Mouse (Mus musculus) forebrain, embryonic 12.5 days (tissue): Measurements from ENCODE around the gene Gde1. TPM values are rescaled to one million over a fixed set of nuclear protein-coding genes. Genes with fewer than 3 reads are reported as not detected.

Experiments
- ATAC-seq: fragments of 200-750 bp; cut with Nextera tagmentation; 2 replicates; pipeline ENCODE4 v1.8.0; 2017; ENCODE audit warnings: moderate TSS enrichment; ENCODE audit not compliant: low FRiP score
- H3K27ac ChIP-seq: fragments of 300-500 bp; sonication (generic); 2 replicates; pipeline ENCODE4 v1.5.1; 2016; ENCODE audit warnings: mild to moderate bottlenecking
- H3K27me3 ChIP-seq: fragments of 300-500 bp; sonication (generic); 2 replicates; pipeline ENCODE4 v1.6.1; 2016; ENCODE audit warnings: mild to moderate bottlenecking
- H3K36me3 ChIP-seq: fragments of 300-500 bp; sonication (generic); replicated peaks from 2 replicates; pipeline ENCODE4 v1.6.1; 2016; ENCODE audit warnings: mild to moderate bottlenecking
- H3K4me1 ChIP-seq: fragments of 300-500 bp; sonication (generic); 2 replicates; pipeline ENCODE4 v1.6.1; 2016
- H3K4me2 ChIP-seq: fragments of 300-500 bp; sonication (generic); 2 replicates; pipeline ENCODE4 v1.6.1; 2016; ENCODE audit warnings: mild to moderate bottlenecking, moderate library complexity
- H3K4me3 ChIP-seq: fragments of 300-500 bp; sonication (generic); replicated peaks from 2 replicates; pipeline ENCODE4 v1.5.1; 2016; ENCODE audit warnings: mild to moderate bottlenecking
- H3K9ac ChIP-seq: fragments of 300-500 bp; sonication (generic); 2 replicates; pipeline ENCODE4 v1.6.1; 2016; ENCODE audit warnings: mild to moderate bottlenecking
- H3K9me3 ChIP-seq: fragments of 300-500 bp; sonication (generic); 2 replicates; pipeline ENCODE4 v1.6.1; 2016
- WGBS: fragments of 180-500 bp; shearing (Covaris S2); methylation state at CpG from one replicate; pipeline ENCODE4 v1.1.7; 2016; 5-methylcytosine and 5-hydroxymethylcytosine counted together
- polyA plus RNA-seq: library from polyadenylated mRNA; unstranded; fragments of >200 nt; fragmentation: Nextera tagmentation; extraction: Ambion mirVana; gene quantifications from 2 replicates; pipeline ENCODE4 v1.2.1, GENCODE M21; 2016

Gde1 gene
- 96.5 and 98.5 TPM in 2 replicates for polyA plus RNA-seq

DNA sequence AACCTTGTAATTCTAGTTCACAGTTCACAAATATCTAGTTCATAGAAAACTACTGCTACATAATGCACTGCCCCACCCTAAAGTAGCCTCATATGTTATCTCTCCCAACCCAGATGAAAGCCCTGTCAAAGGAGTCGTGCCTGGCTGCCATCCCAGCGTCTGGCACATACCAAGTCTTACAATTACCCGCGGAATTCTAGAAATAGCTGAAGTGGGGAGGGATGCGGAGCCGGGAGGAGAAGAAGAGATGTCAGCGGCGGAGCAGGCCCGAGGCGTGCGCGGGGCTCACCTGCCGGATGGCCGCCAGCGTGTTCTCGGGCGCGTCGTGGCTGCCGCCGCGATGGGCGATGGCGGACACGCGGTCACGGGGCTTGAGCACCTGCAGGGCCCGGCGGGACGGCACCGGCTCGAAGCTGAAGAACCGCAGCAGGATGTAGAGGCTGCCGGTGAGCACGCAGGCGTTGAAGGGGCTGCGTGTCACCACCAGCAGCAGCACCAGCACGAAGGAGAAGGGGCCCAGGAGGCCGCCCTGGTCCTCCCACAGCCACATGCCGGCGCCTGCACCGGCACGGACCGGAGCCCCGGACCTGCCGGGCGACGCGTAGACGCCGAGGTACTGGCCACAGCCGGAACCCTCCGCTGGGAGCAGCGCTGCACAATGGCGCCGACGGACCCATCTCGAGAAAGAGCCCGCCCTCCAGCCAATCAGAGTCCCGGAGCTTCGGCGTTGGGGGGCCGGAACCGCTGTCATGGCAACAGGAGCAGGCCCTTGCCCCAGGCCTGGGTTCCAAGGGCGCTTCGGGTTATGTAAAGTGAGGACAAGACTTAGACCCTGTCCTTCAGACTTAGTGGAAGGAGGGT is at the start of gene Gde1:
TSS of gene Gde1 (minus strand) at position 678 of the 861 bp plus-strand sequence.
- H3K27ac ChIP-seq = peak within 1 kb of the TSS; percentile 85
- under 1% methylated on average over 65 of the region's 66 CpGs for WGBS
- no peaks in the 10 kb centered on the region for H3K9me3 ChIP-seq
- peak within 1 kb of the TSS; percentile 77 for H3K4me2 ChIP-seq
- peaks cover 27% of the 10 kb centered on the region for H3K4me1 ChIP-seq
- peak within 1 kb of the TSS; percentile 93 for H3K9ac ChIP-seq
- peaks cover 2% of the 10 kb centered on the region; the same call in 1 of the 2 replicates for H3K27me3 ChIP-seq
- H3K4me3 ChIP-seq = peak within 1 kb of the TSS; percentile 90
- peak; percentile 95 for ATAC-seq
- peaks cover 3% of the 10 kb centered on the region; the same call in 1 of the 2 replicates for H3K36me3 ChIP-seq

DNA sequence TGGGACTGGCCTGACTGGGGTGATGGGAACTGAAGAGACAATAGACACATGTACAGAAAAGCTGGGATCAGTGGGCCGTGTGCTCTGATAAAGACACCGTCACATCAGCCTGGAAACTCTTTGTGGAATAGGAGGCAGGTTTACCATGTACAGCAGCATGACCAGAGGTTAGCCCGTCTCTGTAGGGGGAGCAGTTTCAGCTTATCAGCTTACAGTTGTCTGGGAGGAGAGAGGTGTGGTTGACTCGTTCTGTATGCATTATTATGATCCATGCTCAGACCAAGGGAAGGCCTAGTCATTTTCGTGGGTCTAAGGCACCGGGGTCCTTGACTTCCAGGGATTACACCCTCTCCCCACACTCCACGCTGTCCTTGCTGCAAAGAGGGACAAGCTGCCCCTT is 46.0 kb upstream of the Gde1 start:
- H3K9me3 ChIP-seq = no peaks in the 10 kb centered on the region
- peaks cover 85% of the 10 kb centered on the region for H3K36me3 ChIP-seq
- no peaks in the 10 kb centered on the region for H3K27me3 ChIP-seq
- H3K4me2 ChIP-seq = no peak overlapping the region
- H3K4me1 ChIP-seq = no peaks in the 10 kb centered on the region
- 87% methylated on average over 7 of the region's 7 CpGs for WGBS
- no peak for ATAC-seq
- H3K4me3 ChIP-seq = no peak overlapping the region
- no peak overlapping the region for H3K9ac ChIP-seq
- no peak overlapping the region for H3K27ac ChIP-seq

DNA sequence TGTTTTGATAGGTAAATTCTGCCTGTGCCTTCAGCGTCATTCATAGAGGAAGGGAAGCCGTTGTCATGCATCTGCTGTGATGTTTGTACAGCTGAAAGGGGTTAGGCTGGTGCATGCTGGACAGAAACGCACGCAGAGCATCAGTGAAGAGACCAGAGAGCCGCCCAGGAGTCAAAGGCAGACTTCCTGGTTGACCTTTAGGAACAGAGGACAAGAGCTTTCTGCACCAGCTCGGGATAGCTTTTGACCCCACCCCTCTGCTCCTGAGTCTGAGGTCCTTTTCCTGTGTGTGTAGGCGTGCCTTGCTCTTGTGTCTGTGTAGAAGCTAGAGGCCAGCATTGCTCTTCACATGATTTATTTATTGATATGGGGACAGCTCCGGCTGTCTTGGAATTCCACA is 44.1 kb upstream of the Gde1 start:
- Histone ChIP-seq H3K27ac (no peak overlapping the region), H3K27me3 (no peaks in the 10 kb centered on the region), H3K4me1 (no peaks in the 10 kb centered on the region), H3K9me3 (no peaks in the 10 kb centered on the region), H3K36me3 (peaks cover 89% of the 10 kb centered on the region), H3K4me3 (no peak overlapping the region), H3K4me2 (no peak overlapping the region), H3K9ac (no peak overlapping the region)
- 84% methylated on average over 8 of the region's 8 CpGs for WGBS
- ATAC-seq = no peak

DNA sequence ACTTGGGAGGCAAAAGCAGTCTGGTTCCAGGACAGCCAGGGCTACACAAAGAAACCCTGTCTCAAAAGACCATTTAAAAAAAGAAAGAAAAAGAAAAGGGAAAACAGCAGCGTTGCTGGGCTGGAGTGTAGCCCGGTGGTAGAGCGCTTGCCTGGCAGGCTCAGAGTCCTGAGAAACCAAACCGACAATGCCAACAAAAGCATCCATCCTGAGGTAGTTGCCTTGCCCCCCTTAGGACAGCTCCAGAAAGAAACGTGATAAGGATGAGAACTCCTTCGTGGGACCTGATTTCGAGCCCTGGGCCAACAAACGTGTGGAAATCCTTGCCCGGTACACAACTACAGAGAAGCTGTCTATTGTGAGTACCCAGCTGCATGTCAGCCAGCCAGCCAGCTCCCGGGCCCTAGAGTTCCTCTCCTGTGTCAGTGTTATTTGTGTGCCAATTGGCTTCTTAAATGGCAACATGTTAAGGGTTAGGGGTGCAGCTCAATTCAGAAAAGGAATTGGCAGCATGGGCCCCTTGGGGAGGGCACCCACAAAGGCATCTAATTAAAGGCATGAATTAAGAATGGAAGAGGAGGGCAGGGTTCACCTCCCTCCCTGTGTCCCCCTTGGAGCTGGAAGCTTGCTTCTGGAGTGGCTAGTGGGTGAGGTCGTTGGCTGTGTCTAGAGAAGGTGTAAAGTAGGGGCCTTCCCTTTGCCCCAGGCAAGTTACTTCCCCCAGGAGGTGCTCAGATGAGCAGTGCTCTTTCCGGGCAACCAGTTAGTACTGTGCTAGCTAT is 42.5 kb upstream of the Gde1 start:
- H3K27ac ChIP-seq = no peak overlapping the region
- H3K9me3 ChIP-seq = no peaks in the 10 kb centered on the region
- ATAC-seq = no peak
- H3K9ac ChIP-seq = no peak overlapping the region
- no peak overlapping the region for H3K4me2 ChIP-seq
- no peak overlapping the region for H3K4me3 ChIP-seq
- 81% methylated on average over 12 of the region's 12 CpGs for WGBS
- H3K4me1 ChIP-seq = no peaks in the 10 kb centered on the region
- H3K36me3 ChIP-seq = peaks cover 84% of the 10 kb centered on the region
- H3K27me3 ChIP-seq = no peaks in the 10 kb centered on the region

DNA sequence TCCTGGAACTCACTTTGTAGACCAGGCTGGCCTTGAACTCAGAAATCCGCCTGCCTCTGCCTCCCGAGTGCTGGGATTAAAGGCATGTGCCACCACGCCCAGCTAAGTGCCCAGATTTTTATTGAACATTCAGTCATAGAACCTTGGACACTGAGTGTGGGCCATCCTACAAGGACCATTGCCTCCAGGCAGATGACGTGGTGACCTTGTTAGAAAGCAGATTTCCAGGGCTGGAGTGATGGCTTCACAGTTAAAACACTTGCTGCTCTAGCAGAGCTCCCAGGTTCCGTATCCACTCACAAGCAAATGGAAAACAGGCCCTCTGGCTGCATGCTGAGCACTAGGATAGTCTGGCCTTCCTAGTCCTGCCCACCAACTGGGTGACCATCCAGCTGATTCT is 39.2 kb upstream of the Gde1 start:
- Histone ChIP-seq H3K4me2 (no peak overlapping the region), H3K9ac (no peak overlapping the region), H3K27me3 (no peaks in the 10 kb centered on the region), H3K9me3 (no peaks in the 10 kb centered on the region), H3K27ac (no peak overlapping the region), H3K4me3 (no peak overlapping the region), H3K4me1 (peaks cover 13% of the 10 kb centered on the region), H3K36me3 (peaks cover 56% of the 10 kb centered on the region)
- 86% methylated on average over 5 of the region's 5 CpGs for WGBS
- no peak for ATAC-seq

DNA sequence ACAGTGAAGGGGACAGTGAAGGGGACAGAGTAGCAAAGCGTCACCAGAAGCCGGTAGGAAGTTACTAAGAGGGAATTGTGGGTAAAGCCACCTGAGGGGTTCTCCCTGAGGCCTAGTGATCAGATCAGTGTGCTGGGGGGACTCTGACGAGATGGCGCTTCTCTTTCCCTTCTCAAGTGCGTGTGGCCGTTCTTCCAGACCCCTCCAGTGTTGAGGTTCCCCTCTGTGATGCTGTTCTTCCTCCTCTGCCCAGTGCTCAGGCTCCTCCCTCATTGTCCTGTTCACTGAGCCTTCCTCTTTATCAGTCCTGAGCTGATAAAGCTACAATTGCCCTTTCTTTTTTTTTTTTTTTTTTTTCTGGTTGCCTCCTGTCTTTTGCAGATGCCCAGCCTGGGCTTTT is 36.7 kb upstream of the Gde1 start:
- ATAC-seq = no peak
- Histone ChIP-seq H3K27ac (no peak overlapping the region), H3K36me3 (peaks cover 31% of the 10 kb centered on the region), H3K9me3 (no peaks in the 10 kb centered on the region), H3K27me3 (no peaks in the 10 kb centered on the region), H3K9ac (no peak overlapping the region), H3K4me1 (peaks cover 13% of the 10 kb centered on the region), H3K4me2 (no peak overlapping the region), H3K4me3 (no peak overlapping the region)
- 93% methylated on average over 6 of the region's 6 CpGs for WGBS

DNA sequence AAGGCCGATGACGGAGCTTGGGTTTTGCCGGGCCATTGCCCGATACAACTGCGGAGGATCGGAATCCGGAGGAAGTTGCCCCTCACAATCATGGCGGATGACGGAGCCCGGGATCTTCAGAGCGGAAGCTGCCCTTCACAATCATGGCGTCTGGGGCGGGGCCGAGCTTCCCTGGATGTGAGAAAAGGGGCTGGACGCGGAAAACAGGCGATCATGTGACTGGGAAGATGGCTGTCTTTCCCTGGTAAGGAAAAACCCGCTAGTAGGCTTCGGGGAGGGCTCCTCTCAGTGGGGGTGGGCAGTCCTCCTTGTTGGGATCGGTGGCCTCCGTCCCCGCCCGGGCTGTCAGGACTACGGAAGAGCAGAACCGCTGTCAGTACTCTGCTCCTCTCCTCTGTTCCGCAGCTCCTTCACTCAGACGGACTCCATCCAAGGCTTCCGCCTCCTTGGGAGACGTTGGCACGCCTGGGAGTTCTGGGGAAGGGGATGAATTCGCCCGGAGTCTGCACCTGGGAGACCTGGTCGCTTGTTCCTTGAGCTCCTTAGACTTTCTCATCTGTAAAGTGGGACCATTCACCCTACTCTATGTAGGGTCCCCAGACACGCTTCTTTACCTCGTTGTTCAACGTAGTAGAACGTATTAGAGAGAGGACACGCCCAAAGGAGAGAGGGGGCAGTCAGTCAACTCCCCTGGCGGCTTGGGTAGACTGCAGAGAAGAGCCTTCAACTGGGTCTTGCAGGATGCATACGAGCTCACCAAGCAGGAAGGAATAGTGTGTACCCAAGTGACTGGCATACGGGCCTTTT is 35.2 kb upstream of the Gde1 start:
- Histone ChIP-seq H3K4me2 (peak overlapping the region; percentile 66), H3K9me3 (no peaks in the 10 kb centered on the region), H3K4me1 (peaks cover 13% of the 10 kb centered on the region), H3K36me3 (peaks cover 24% of the 10 kb centered on the region), H3K9ac (peak overlapping the region; percentile 75), H3K27me3 (no peaks in the 10 kb centered on the region), H3K4me3 (peak overlapping the region; percentile 73), H3K27ac (peak overlapping the region; percentile 76)
- ATAC-seq = peak; percentile 96
- WGBS = 3% methylated on average over 41 of the region's 41 CpGs

DNA sequence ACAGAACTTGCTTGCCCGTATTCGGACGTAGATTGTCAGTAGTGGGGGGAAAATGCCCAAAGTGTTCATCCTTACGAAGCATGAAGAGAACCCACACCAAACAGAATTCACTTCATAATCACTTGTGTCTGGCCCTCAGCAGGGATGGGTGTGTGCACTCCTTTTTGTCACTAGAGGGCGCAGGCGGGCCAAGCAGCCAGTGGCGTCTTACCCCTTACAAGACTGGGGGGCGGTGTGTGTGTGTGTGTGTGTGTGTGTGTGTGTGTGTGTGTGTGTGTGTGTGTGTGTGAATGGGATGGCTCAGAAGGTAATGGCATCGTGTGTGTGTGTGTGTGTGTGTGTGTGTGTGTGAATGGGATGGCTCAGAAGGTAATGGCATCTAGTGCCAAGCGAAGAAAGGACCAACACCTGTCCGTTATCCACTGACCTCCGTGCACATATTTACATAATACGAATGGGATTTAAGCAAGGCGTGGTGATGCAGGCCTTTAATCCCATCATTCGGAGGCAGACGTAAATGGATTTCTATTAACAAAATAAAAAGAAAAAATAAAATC is 34.5 kb upstream of the Gde1 start, which contains the start of gene Vps35l:
TSS of gene Vps35l (plus strand) at position 252 of the 557 bp plus-strand sequence.
- H3K9ac ChIP-seq = peak within 1 kb of the TSS; percentile 75
- H3K4me2 ChIP-seq = peak within 1 kb of the TSS; percentile 66
- H3K27ac ChIP-seq = peak within 1 kb of the TSS; percentile 76
- H3K9me3 ChIP-seq = no peaks in the 10 kb centered on the region
- peak within 1 kb of the TSS; percentile 73 for H3K4me3 ChIP-seq
- no peaks in the 10 kb centered on the region for H3K27me3 ChIP-seq
- peak; percentile 90 for ATAC-seq
- peaks cover 13% of the 10 kb centered on the region for H3K4me1 ChIP-seq
- WGBS = 1% methylated on average over 16 of the region's 16 CpGs
- peaks cover 22% of the 10 kb centered on the region for H3K36me3 ChIP-seq

DNA sequence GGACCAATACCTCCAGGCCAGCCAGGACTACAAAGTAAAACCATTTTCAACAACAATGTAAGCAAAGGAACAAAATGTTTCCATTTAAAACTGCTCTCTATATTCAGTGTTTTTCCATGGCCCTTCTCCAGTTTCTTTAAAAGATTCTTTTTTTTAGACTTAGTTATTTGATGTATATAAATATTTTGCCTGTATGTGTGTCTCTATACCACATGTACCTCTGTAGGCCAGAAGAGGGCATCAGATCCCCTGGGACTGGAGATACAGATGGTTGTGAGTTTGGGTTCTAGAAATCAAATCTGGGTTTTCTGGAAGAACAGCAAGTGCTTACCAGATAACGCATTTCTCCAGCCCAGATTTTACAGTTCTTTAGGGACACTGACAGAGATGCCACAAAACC is 33.2 kb upstream of the Gde1 start:
- Histone ChIP-seq H3K27me3 (no peaks in the 10 kb centered on the region), H3K4me3 (no peak overlapping the region), H3K9ac (no peak overlapping the region), H3K9me3 (no peaks in the 10 kb centered on the region), H3K27ac (no peak overlapping the region), H3K4me1 (peaks cover 13% of the 10 kb centered on the region), H3K36me3 (peaks cover 22% of the 10 kb centered on the region), H3K4me2 (no peak overlapping the region)
- 71% methylated on average over 1 of the region's 1 CpGs for WGBS
- no peak for ATAC-seq

DNA sequence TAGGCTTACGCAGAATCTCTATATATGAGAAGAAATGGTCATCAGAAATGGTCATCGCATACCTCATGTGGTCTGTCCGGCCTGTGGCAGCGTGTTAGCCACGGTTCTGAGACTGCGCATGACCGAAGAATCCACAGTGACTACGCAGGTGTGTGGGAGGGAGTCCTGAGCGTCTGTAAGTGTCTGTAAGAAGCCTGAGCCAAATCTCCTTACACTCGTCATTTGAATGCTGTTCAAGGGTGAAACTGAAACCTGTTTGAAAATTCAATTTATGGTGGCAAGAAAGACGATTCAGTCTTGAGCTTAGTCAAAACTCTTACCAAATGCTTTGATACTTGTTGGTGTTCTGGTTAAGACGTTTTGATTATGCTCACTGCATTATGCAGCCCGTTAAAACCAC is 27.6 kb upstream of the Gde1 start:
- Histone ChIP-seq H3K4me2 (no peak overlapping the region), H3K27me3 (no peaks in the 10 kb centered on the region), H3K9me3 (no peaks in the 10 kb centered on the region), H3K4me3 (no peak overlapping the region), H3K4me1 (no peaks in the 10 kb centered on the region), H3K9ac (no peak overlapping the region), H3K27ac (no peak overlapping the region), H3K36me3 (peaks cover 69% of the 10 kb centered on the region)
- no peak for ATAC-seq
- WGBS = 87% methylated on average over 13 of the region's 13 CpGs

DNA sequence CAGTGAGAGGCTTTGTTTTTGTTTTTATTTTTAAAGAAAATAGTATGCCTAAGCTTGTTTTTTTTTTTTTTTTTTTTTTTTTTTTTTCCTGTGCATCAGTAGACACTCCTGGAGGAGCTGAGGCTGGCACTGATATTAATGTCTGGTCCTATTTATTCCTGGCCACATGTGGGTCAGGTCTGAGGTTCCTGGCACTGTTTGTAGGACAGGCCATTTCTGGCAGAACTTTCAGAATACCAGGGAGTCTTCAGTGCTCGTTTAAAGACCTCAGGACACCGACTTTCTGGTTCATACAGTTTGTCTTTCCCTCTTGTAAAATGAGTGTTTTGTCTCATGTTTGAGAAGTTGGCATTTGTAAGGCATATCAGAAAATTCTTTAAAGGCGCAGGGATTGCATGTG is 26.2 kb upstream of the Gde1 start:
- Histone ChIP-seq H3K4me3 (no peak overlapping the region), H3K36me3 (peaks cover 80% of the 10 kb centered on the region), H3K27me3 (no peaks in the 10 kb centered on the region), H3K4me2 (no peak overlapping the region), H3K9ac (no peak overlapping the region), H3K27ac (no peak overlapping the region), H3K4me1 (no peaks in the 10 kb centered on the region), H3K9me3 (no peaks in the 10 kb centered on the region)
- ATAC-seq = no peak
- WGBS = 93% methylated on average over 3 of the region's 3 CpGs
